Mouse (Mus musculus) liver, postnatal 0 days (tissue): ENCODE results near the gene Ttll3.

ENCODE experiments used
- CTCF ChIP-seq: sonication (generic); IDR thresholded peaks from 2 replicates; pipeline ENCODE4 v1.5.1; 2016; ENCODE audit warnings: antibody characterized with exemption, low read depth
- EP300 ChIP-seq: IDR thresholded peaks from 2 replicates; pipeline ENCODE4 v1.6.1; 2016; ENCODE audit warnings: antibody characterized with exemption, low read depth, mild to moderate bottlenecking

- TF ChIP-seq CTCF (no peak), EP300 (no peak)
Measured at GRCm38 (mm10) chr6:113390715-113391114, 1.7 kb downstream of the Ttll3 start.
